ENCODE assay signal across 28 mouse cellular contexts in genomic region chr7:78752961-78753360, GRCm38 (mm10). TPM values are rescaled to one million over a fixed set of nuclear protein-coding genes. Genes with fewer than 3 reads are reported as not detected.
"Had no signal": no experiment of that assay in that cellular context is flagged by ENCODE, and none has a peak within 500 bp of the region (broad histone marks: within the 10 kb centered on the region; RNA-seq: fewer than 3 reads in every experiment).

No protein-coding gene starts in this region.

- H3K27me3 ChIP-seq: embryonic facial prominence, embryonic 12.5 days; embryonic facial prominence, embryonic 13.5 days; forebrain, embryonic 12.5 days; forebrain, embryonic 13.5 days; heart, embryonic 13.5 days had no signal

- H3K4me1 ChIP-seq: embryonic facial prominence, embryonic 10.5 days; embryonic facial prominence, embryonic 12.5 days; embryonic facial prominence, embryonic 13.5 days; embryonic facial prominence, embryonic 15.5 days; forebrain, embryonic 10.5 days; forebrain, embryonic 12.5 days; heart, embryonic 13.5 days had no signal

- H3K27ac ChIP-seq: embryonic facial prominence, embryonic 10.5 days; embryonic facial prominence, embryonic 12.5 days; embryonic facial prominence, embryonic 13.5 days; embryonic facial prominence, embryonic 15.5 days; forebrain, embryonic 10.5 days; forebrain, embryonic 12.5 days; forebrain, embryonic 13.5 days; gastrocnemius, adult 2 months; heart, embryonic 13.5 days had no signal

- H3K4me2 ChIP-seq: embryonic facial prominence, embryonic 12.5 days; embryonic facial prominence, embryonic 13.5 days; embryonic facial prominence, embryonic 15.5 days; forebrain, embryonic 12.5 days; forebrain, embryonic 13.5 days; heart, embryonic 11.5 days; heart, embryonic 13.5 days had no signal

- H3K4me3 ChIP-seq: embryonic facial prominence, embryonic 10.5 days; embryonic facial prominence, embryonic 12.5 days; embryonic facial prominence, embryonic 13.5 days; embryonic facial prominence, embryonic 15.5 days; erythroblast, embryonic 14.5 days; forebrain, embryonic 10.5 days; forebrain, embryonic 12.5 days; forebrain, embryonic 13.5 days; gastrocnemius, adult 2 months; heart, embryonic 13.5 days had no signal

- H3K36me3 ChIP-seq: embryonic facial prominence, embryonic 10.5 days; embryonic facial prominence, embryonic 12.5 days; embryonic facial prominence, embryonic 13.5 days; embryonic facial prominence, embryonic 15.5 days; forebrain, embryonic 10.5 days; forebrain, embryonic 12.5 days; heart, embryonic 13.5 days had no signal

- DNase-seq: cerebellum, adult 18-20 months; cerebellum, adult 2 months; cerebellum, adult 8-10 months; cerebellum, adult 9-10 months; cerebellum, adult 9-11 months; cerebellum, postnatal 10 days; cerebellum, postnatal 14 days; cerebellum, postnatal 25 days; cerebellum, postnatal 36 days; embryo, embryonic 11 days; gastrocnemius, adult 2 months; gastrocnemius, postnatal 10 days; gastrocnemius, postnatal 14 days; gastrocnemius, postnatal 25 days; gastrocnemius, postnatal 36 days; heart, adult 18-20 months had no signal

- H3K9ac ChIP-seq: embryonic facial prominence, embryonic 12.5 days; embryonic facial prominence, embryonic 13.5 days; embryonic facial prominence, embryonic 15.5 days; forebrain, embryonic 12.5 days; forebrain, embryonic 13.5 days; heart, embryonic 13.5 days had no signal

- H3K9me3 ChIP-seq: embryonic facial prominence, embryonic 10.5 days; embryonic facial prominence, embryonic 12.5 days; embryonic facial prominence, embryonic 13.5 days; embryonic facial prominence, embryonic 15.5 days; forebrain, embryonic 10.5 days; forebrain, embryonic 12.5 days; forebrain, embryonic 13.5 days; heart, embryonic 13.5 days had no signal

RNA-seq across cellular contexts. Expression of gene Ntrk3, which starts 15.1 kb away (rescaled TPM):
- total RNA-seq: common myeloid progenitor, adult 5-6 weeks; granulocyte monocyte progenitor cell, adult 5-6 weeks had no signal
- polyA plus RNA-seq: erythroblast, embryonic 14.5 days had no signal
